Mouse (Mus musculus): ENCODE data around the gene Mfap2. TPM values are rescaled to one million over a fixed set of nuclear protein-coding genes. Genes with fewer than 3 reads are reported as not detected.

Mfap2 gene
- polyA plus RNA-seq, 1 experiment, result 2.3 TPM

GRCm38 (mm10) chr4:141015356-141015755 is 5.1 kb downstream of the Mfap2 start:
- H3K4me1 ChIP-seq (ENCODE audit: control insufficient read depth, insufficient read depth, low read length), result peaks cover 6% of the 10 kb centered on the region
- H3K4me3 ChIP-seq (ENCODE audit: control insufficient read depth, low read depth, low read length), result no peak overlapping the region
- no peaks in the 10 kb centered on the region for H3K27me3 ChIP-seq (ENCODE audit: control insufficient read depth, insufficient read depth, low read length)
- H3K27ac ChIP-seq (ENCODE audit: control insufficient read depth, insufficient read depth, low read depth, low read length), result no peak overlapping the region
- no peaks in the 10 kb centered on the region for H3K36me3 ChIP-seq (ENCODE audit: control insufficient read depth, insufficient read depth, low read length)
- TF ChIP-seq POLR2A (IDR thresholded peaks at IDR 0.05; ENCODE audit: control insufficient read depth, low read depth, low read length), result no peak
- no peak for TF ChIP-seq CTCF (IDR thresholded peaks at IDR 0.05; ENCODE audit: control insufficient read depth, insufficient read depth, insufficient replicate concordance, low read depth, low read length)

GRCm38 (mm10) chr4:141016311-141016710 is 6.1 kb downstream of the Mfap2 start:
- Histone ChIP-seq H3K27me3 (ENCODE audit: control insufficient read depth, insufficient read depth, low read length) (no peaks in the 10 kb centered on the region), H3K4me1 (ENCODE audit: control insufficient read depth, insufficient read depth, low read length) (no peaks in the 10 kb centered on the region; the same call in 1 of the 2 replicates), H3K27ac (ENCODE audit: control insufficient read depth, insufficient read depth, low read depth, low read length) (no peak overlapping the region), H3K36me3 (ENCODE audit: control insufficient read depth, insufficient read depth, low read length) (no peaks in the 10 kb centered on the region), H3K4me3 (ENCODE audit: control insufficient read depth, low read depth, low read length) (peak overlapping the region; percentile 25)
- TF ChIP-seq POLR2A (IDR thresholded peaks at IDR 0.05; ENCODE audit: control insufficient read depth, low read depth, low read length) (no peak), CTCF (IDR thresholded peaks at IDR 0.05; ENCODE audit: control insufficient read depth, insufficient read depth, insufficient replicate concordance, low read depth, low read length) (no peak)

- H3K36me3 ChIP-seq (ENCODE audit: control insufficient read depth, insufficient read depth, low read length), result no peaks in the 10 kb centered on the region
- H3K4me1 ChIP-seq (ENCODE audit: control insufficient read depth, insufficient read depth, low read length), result no peaks in the 10 kb centered on the region; the same call in 1 of the 2 replicates
- no peak overlapping the region for H3K27ac ChIP-seq (ENCODE audit: control insufficient read depth, insufficient read depth, low read depth, low read length)
- H3K4me3 ChIP-seq (ENCODE audit: control insufficient read depth, low read depth, low read length), result no peak overlapping the region
- H3K27me3 ChIP-seq (ENCODE audit: control insufficient read depth, insufficient read depth, low read length), result no peaks in the 10 kb centered on the region
- TF ChIP-seq CTCF (IDR thresholded peaks at IDR 0.05; ENCODE audit: control insufficient read depth, insufficient read depth, insufficient replicate concordance, low read depth, low read length) (no peak), POLR2A (IDR thresholded peaks at IDR 0.05; ENCODE audit: control insufficient read depth, low read depth, low read length) (no peak)
Observed at GRCm38 (mm10) chr4:141017657-141018436, 7.6 kb downstream of the Mfap2 start.

- Histone ChIP-seq H3K4me1 (ENCODE audit: control insufficient read depth, insufficient read depth, low read length) (peaks cover 2% of the 10 kb centered on the region; the same call in 1 of the 2 replicates), H3K27ac (ENCODE audit: control insufficient read depth, insufficient read depth, low read depth, low read length) (no peak overlapping the region)
Observed at GRCm38 (mm10) chr4:141020220-141020619, 10.0 kb downstream of the Mfap2 start.

GRCm38 (mm10) chr4:141020811-141021613 is 10.8 kb downstream of the Mfap2 start:
- no peak overlapping the region for H3K4me3 ChIP-seq (ENCODE audit: control insufficient read depth, low read depth, low read length)
- no peak overlapping the region for H3K27ac ChIP-seq (ENCODE audit: control insufficient read depth, insufficient read depth, low read depth, low read length)
- TF ChIP-seq POLR2A (IDR thresholded peaks at IDR 0.05; ENCODE audit: control insufficient read depth, low read depth, low read length), result no peak
- TF ChIP-seq CTCF (IDR thresholded peaks at IDR 0.05; ENCODE audit: control insufficient read depth, insufficient read depth, insufficient replicate concordance, low read depth, low read length), result no peak
- H3K4me1 ChIP-seq (ENCODE audit: control insufficient read depth, insufficient read depth, low read length), result peaks cover 2% of the 10 kb centered on the region; the same call in 1 of the 2 replicates
- no peaks in the 10 kb centered on the region for H3K27me3 ChIP-seq (ENCODE audit: control insufficient read depth, insufficient read depth, low read length)
- no peaks in the 10 kb centered on the region for H3K36me3 ChIP-seq (ENCODE audit: control insufficient read depth, insufficient read depth, low read length)

More at GRCm38 (mm10) chr4:141020220-141020619, 10.0 kb downstream of the Mfap2 start:
- H3K27me3 ChIP-seq (ENCODE audit: control insufficient read depth, insufficient read depth, low read length), result no peaks in the 10 kb centered on the region
- no peaks in the 10 kb centered on the region for H3K36me3 ChIP-seq (ENCODE audit: control insufficient read depth, insufficient read depth, low read length)
- no peak overlapping the region for H3K4me3 ChIP-seq (ENCODE audit: control insufficient read depth, low read depth, low read length)
- TF ChIP-seq POLR2A (IDR thresholded peaks at IDR 0.05; ENCODE audit: control insufficient read depth, low read depth, low read length), result no peak
- TF ChIP-seq CTCF (IDR thresholded peaks at IDR 0.05; ENCODE audit: control insufficient read depth, insufficient read depth, insufficient replicate concordance, low read depth, low read length), result no peak

- Histone ChIP-seq H3K27ac (ENCODE audit: control insufficient read depth, insufficient read depth, low read depth, low read length) (no peak overlapping the region), H3K4me3 (ENCODE audit: control insufficient read depth, low read depth, low read length) (no peak overlapping the region), H3K27me3 (ENCODE audit: control insufficient read depth, insufficient read depth, low read length) (no peaks in the 10 kb centered on the region), H3K4me1 (ENCODE audit: control insufficient read depth, insufficient read depth, low read length) (peaks cover 2% of the 10 kb centered on the region; the same call in 1 of the 2 replicates), H3K36me3 (ENCODE audit: control insufficient read depth, insufficient read depth, low read length) (no peaks in the 10 kb centered on the region)
- TF ChIP-seq POLR2A (IDR thresholded peaks at IDR 0.05; ENCODE audit: control insufficient read depth, low read depth, low read length), result no peak
- no peak for TF ChIP-seq CTCF (IDR thresholded peaks at IDR 0.05; ENCODE audit: control insufficient read depth, insufficient read depth, insufficient replicate concordance, low read depth, low read length)
Observed at GRCm38 (mm10) chr4:141021614-141021929, 11.4 kb downstream of the Mfap2 start.

GRCm38 (mm10) chr4:141024052-141024451 is 13.8 kb downstream of the Mfap2 start:
- H3K4me1 ChIP-seq (ENCODE audit: control insufficient read depth, insufficient read depth, low read length), result peaks cover 2% of the 10 kb centered on the region; the same call in 1 of the 2 replicates
- H3K36me3 ChIP-seq (ENCODE audit: control insufficient read depth, insufficient read depth, low read length), result no peaks in the 10 kb centered on the region
- no peak overlapping the region for H3K4me3 ChIP-seq (ENCODE audit: control insufficient read depth, low read depth, low read length)
- no peaks in the 10 kb centered on the region for H3K27me3 ChIP-seq (ENCODE audit: control insufficient read depth, insufficient read depth, low read length)
- no peak for TF ChIP-seq CTCF (IDR thresholded peaks at IDR 0.05; ENCODE audit: control insufficient read depth, insufficient read depth, insufficient replicate concordance, low read depth, low read length)
- TF ChIP-seq POLR2A (IDR thresholded peaks at IDR 0.05; ENCODE audit: control insufficient read depth, low read depth, low read length), result no peak
- H3K27ac ChIP-seq (ENCODE audit: control insufficient read depth, insufficient read depth, low read depth, low read length), result 0 out of 2 replicates have a peak overlapping the region, but pooled peaks have one; percentile 19
